Mouse (Mus musculus): ENCODE results near the gene 4933417A18Rik.
"Not testable (repeated sequence)": the region's sequence is repeated elsewhere in the genome, so short reads cannot be mapped to it uniquely, and the experiment has no call there.

GRCm38 (mm10) chr13:34978635-34979034, 54.4 kb downstream of the 4933417A18Rik start:
- not testable (repeated sequence) for TF ChIP-seq CTCF, POLR2A (IDR thresholded peaks at IDR 0.05; ENCODE audit: insufficient read depth, low read depth, low read length)

All from olfactory bulb, adult 2 months (tissue).